Comparison of ENCODE assay signal across 8 mouse cellular contexts in genomic region chr8:57511316-57512118, GRCm38 (mm10). TPM values are rescaled to one million over a fixed set of nuclear protein-coding genes. Genes with fewer than 3 reads are reported as not detected.
DNase-seq lines count a peak whose midpoint lies in the region; ATAC-seq and TF ChIP-seq lines count a peak whose summit lies in the region.

Gene Hmgb2 (plus strand): TSS chr8:57511907.

- WGBS in forebrain, embryonic 13.5 days: under 1% methylated on average over 63 of the region's 63 CpGs
- WGBS in large intestine, adult 2 months: under 1% methylated on average over 63 of the region's 63 CpGs
- under 1% methylated on average over 62 of the region's 63 CpGs for WGBS in liver, postnatal 0 days (ENCODE audit: insufficient replicate concordance)
- WGBS in neural tube, embryonic 14.5 days: 0% methylated on average over 63 of the region's 63 CpGs

- no peaks in the 10 kb centered on the region for H3K4me1 ChIP-seq in ES-Bruce4 (ENCODE audit: control insufficient read depth, insufficient read depth, low read length)
- H3K4me1 ChIP-seq in forebrain, embryonic 13.5 days: peaks cover 19% of the 10 kb centered on the region; the same call in 1 of the 2 replicates
- peaks cover 13% of the 10 kb centered on the region; the same call in 1 of the 2 replicates for H3K4me1 ChIP-seq in liver, postnatal 0 days (ENCODE audit: insufficient read depth)
- H3K4me1 ChIP-seq in neural tube, embryonic 14.5 days (ENCODE audit: control insufficient read depth, insufficient read depth, low read length): no peaks in the 10 kb centered on the region

- peak; percentile 47 for TF ChIP-seq EP300 in ES-Bruce4 (IDR thresholded peaks at IDR 0.05; ENCODE audit: insufficient read depth, low read depth, low read length)
- TF ChIP-seq EP300 in liver, postnatal 0 days (IDR thresholded peaks at IDR 0.05; ENCODE audit: low read depth): peak; percentile 92

- TF ChIP-seq POLR2A in ES-Bruce4 (IDR thresholded peaks at IDR 0.05; ENCODE audit: insufficient read depth, low read length): peak; percentile 93

- DNase-seq in heart, postnatal 10 days: peak; percentile 100
- peak; percentile 99 for DNase-seq in large intestine, adult 2 months (ENCODE audit: low read depth, low spot score)
- peak; percentile 100 for DNase-seq in liver, postnatal 0 days
- peak; percentile 100 for DNase-seq in testis, postnatal 10 days (ENCODE audit: low spot score)

- ATAC-seq in cerebellum, adult (ENCODE audit: insufficient number of reproducible peaks, low FRiP score, low TSS enrichment): peak; percentile 100
- ATAC-seq in forebrain, embryonic 13.5 days: peak; percentile 100
- ATAC-seq in liver, postnatal 0 days: peak; percentile 99
- ATAC-seq in neural tube, embryonic 14.5 days (ENCODE audit: low read depth): peak; percentile 100

- no peaks in the 10 kb centered on the region for H3K9me3 ChIP-seq in ES-Bruce4 (replicated peaks; ENCODE audit: control insufficient read depth, insufficient read depth, low read length, poor library complexity, severe bottlenecking)
- H3K9me3 ChIP-seq in forebrain, embryonic 13.5 days (replicated peaks): no peaks in the 10 kb centered on the region
- H3K9me3 ChIP-seq in liver, postnatal 0 days (ENCODE audit: low read length): no peaks in the 10 kb centered on the region
- no peaks in the 10 kb centered on the region for H3K9me3 ChIP-seq in neural tube, embryonic 14.5 days (ENCODE audit: control insufficient read depth, low read length)

- H3K9ac ChIP-seq in ES-Bruce4 (ENCODE audit: low read depth, poor library complexity, severe bottlenecking): peak within 1 kb of the TSS; percentile 100
- peak within 1 kb of the TSS; percentile 99 for H3K9ac ChIP-seq in forebrain, embryonic 13.5 days
- peak within 1 kb of the TSS; percentile 100 for H3K9ac ChIP-seq in liver, postnatal 0 days (replicated peaks)
- peak within 1 kb of the TSS; percentile 78 for H3K9ac ChIP-seq in neural tube, embryonic 14.5 days (replicated peaks; ENCODE audit: low read depth, low read length)

- intact Hi-C loops in heart, postnatal 10 days (cut with DNase I): loop anchor here (1.0 to 5.0 kb wide), 3 partner anchors 19 to 79 kb away; partner anchors contain the start of gene Sap30

- H3K36me3 ChIP-seq in ES-Bruce4 (ENCODE audit: control insufficient read depth, insufficient read depth, low read length, poor library complexity, severe bottlenecking): peaks cover 52% of the 10 kb centered on the region
- peaks cover 14% of the 10 kb centered on the region for H3K36me3 ChIP-seq in forebrain, embryonic 13.5 days (ENCODE audit: poor library complexity, severe bottlenecking)
- peaks cover 25% of the 10 kb centered on the region for H3K36me3 ChIP-seq in liver, postnatal 0 days (replicated peaks; ENCODE audit: insufficient read depth, low read length)
- H3K36me3 ChIP-seq in neural tube, embryonic 14.5 days (ENCODE audit: control insufficient read depth, insufficient read depth, low read length): no peaks in the 10 kb centered on the region

- peak within 1 kb of the TSS; percentile 86 for H3K4me2 ChIP-seq in forebrain, embryonic 13.5 days
- peak within 1 kb of the TSS; percentile 97 for H3K4me2 ChIP-seq in liver, postnatal 0 days (ENCODE audit: low read depth, low read length)
- peak within 1 kb of the TSS; percentile 98 for H3K4me2 ChIP-seq in neural tube, embryonic 14.5 days (ENCODE audit: low read depth, low read length)

- TF ChIP-seq CTCF in ES-Bruce4 (IDR thresholded peaks at IDR 0.05; ENCODE audit: low read depth, low read length): no peak
- no peak for TF ChIP-seq CTCF in liver, postnatal 0 days (IDR thresholded peaks at IDR 0.05; ENCODE audit: low read depth)

- peak within 1 kb of the TSS; percentile 88 for H3K4me3 ChIP-seq in ES-Bruce4 (ENCODE audit: low read depth, low read length)
- peak within 1 kb of the TSS; percentile 89 for H3K4me3 ChIP-seq in forebrain, embryonic 13.5 days
- H3K4me3 ChIP-seq in liver, postnatal 0 days (ENCODE audit: low read depth, low read length): peak within 1 kb of the TSS; percentile 95
- H3K4me3 ChIP-seq in neural tube, embryonic 14.5 days (ENCODE audit: low read depth, low read length): peak within 1 kb of the TSS; percentile 65

- H3K27me3 ChIP-seq in ES-Bruce4 (ENCODE audit: control insufficient read depth, insufficient read depth, low read length, poor library complexity, severe bottlenecking): no peaks in the 10 kb centered on the region
- no peaks in the 10 kb centered on the region for H3K27me3 ChIP-seq in forebrain, embryonic 13.5 days
- no peaks in the 10 kb centered on the region for H3K27me3 ChIP-seq in liver, postnatal 0 days (ENCODE audit: insufficient read depth, low read length)
- H3K27me3 ChIP-seq in neural tube, embryonic 14.5 days (ENCODE audit: control insufficient read depth, insufficient read depth, low read length): no peaks in the 10 kb centered on the region; the same call in 1 of the 2 replicates

- peak within 1 kb of the TSS; percentile 94 for H3K27ac ChIP-seq in ES-Bruce4 (ENCODE audit: insufficient read depth, low read length)
- peak within 1 kb of the TSS; percentile 100 for H3K27ac ChIP-seq in forebrain, embryonic 13.5 days
- peak within 1 kb of the TSS; percentile 100 for H3K27ac ChIP-seq in liver, postnatal 0 days (ENCODE audit: low read depth)
- H3K27ac ChIP-seq in neural tube, embryonic 14.5 days (ENCODE audit: low read depth, low read length): peak within 1 kb of the TSS; percentile 93

RNA-seq across cellular contexts. Expression of gene Hmgb2, which starts in this region (rescaled TPM):
- polyA plus RNA-seq in ES-Bruce4 (2011; ENCODE audit: insufficient read depth, insufficient read length, low read depth, missing spikeins): 235 and 249 TPM in 2 replicates
- 482 and 552 TPM in 2 replicates for polyA plus RNA-seq in forebrain, embryonic 13.5 days (2015; fragmentation: Nextera tagmentation; extraction: Ambion mirVana)
- 10 to 100 TPM; 66.0 to 67.2 TPM for total RNA-seq in heart, postnatal 10 days (2021)
- 21.2 and 25.0 TPM in 2 replicates for polyA plus RNA-seq in large intestine, adult 2 months (2012; rRNA removed)
- 323 and 339 TPM in 2 replicates for polyA plus RNA-seq in liver, postnatal 0 days (2015; fragmentation: Nextera tagmentation; extraction: Ambion mirVana)
- 24.7 and 52.8 TPM in 2 replicates for polyA plus RNA-seq in neural tube, embryonic 14.5 days (2014; fragmentation: Nextera tagmentation; extraction: Ambion mirVana)

Comparison
In these comparisons a context has a peak if more than half of its experiments do, and no peak if none do; other contexts are left out.
1. Peak in every context shown above with its lines: DNase-seq, ATAC-seq, H3K4me3 ChIP-seq and H3K27ac ChIP-seq.